Mouse (Mus musculus) small intestine, adult 10 weeks (tissue): ENCODE measurements around the gene Gpr149. TPM values are rescaled to one million over a fixed set of nuclear protein-coding genes. Genes with fewer than 3 reads are reported as not detected.

Experiments used
- polyA plus RNA-seq: library from polyadenylated mRNA; stranded (reverse); fragments of 350-450 nt; fragmentation: Illumina TruSeq; extraction: RNeasy Lipid Tissue Mini Kit (QIAGEN cat#74804); gene quantifications from one replicate; pipeline ENCODE4 v1.2.3, GENCODE M21; 2014; ENCODE audit warnings: low replicate concordance

Gpr149 gene
- polyA plus RNA-seq: 1.1 TPM

GRCm38 (mm10) chr3:62604973-62605372, at the start of gene Gpr149:
TSS of gene Gpr149 (minus strand) at chr3:62605140.

GRCm38 (mm10) chr3:62506488-62507205, 98.3 kb downstream of the Gpr149 start, which contains the start of gene Dhx36:
TSS of gene Dhx36 (minus strand) at chr3:62507004.

Other genes starting within 250 kb of the Gpr149 start
- 81.9 TPM for gene Dhx36, start 98.1 kb downstream of the Gpr149 start, polyA plus RNA-seq